Mouse (Mus musculus) spleen, postnatal 10 days (tissue): ENCODE results near the gene Frg2f1.

Source experiments
- DNase-seq, 2 experiments: peaks; one replicate each; pipeline ENCODE4 v3.0.0; 2021 to 2022; ENCODE audit warnings: low spot score in 2 of 2

Frg2f1 gene

DNA sequence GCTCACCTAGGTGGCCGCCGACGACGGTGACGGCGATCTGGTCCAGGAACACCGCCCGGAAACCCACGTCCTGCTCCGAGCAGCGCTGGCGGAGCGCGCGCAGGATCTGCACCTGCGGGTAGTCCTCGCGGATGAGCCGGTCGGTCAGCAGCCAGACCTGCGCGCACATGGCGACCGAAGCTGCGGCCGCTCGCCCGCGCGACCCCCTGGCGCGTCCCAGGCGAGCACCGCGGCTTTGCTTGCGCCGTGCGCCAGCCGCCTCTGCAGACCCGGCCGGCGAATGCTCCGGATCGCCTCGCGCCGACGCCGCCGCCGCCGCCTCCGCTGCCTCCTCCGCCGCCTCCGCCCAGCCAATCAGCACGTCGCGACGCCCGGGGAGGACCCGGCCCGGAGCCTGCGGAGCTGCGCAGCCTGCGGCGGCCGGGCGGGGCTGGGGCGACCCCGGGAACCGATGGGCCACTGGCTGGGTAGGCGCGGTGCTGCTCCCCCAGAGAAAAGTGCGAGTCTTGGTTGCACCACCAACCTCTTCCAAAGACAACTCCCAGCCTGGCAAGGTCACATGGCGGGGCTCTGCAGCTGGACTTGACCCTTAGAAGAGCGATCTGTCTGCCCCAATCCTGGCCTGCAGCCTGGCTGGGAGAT lies 46.9 kb downstream of the Frg2f1 start, which contains the start of gene Rimkla:
Rimkla (minus strand) TSS at position 338 of the 642 bp plus-strand sequence.
- DNase-seq, result peak in 1 of 2 experiments; percentile 36

GRCm38 (mm10) chr4:119490806-119491205 lies 48.5 kb downstream of the Frg2f1 start:
- DNase-seq, result peak; percentile 18 to 57

- DNase-seq, result no peak
These were observed 49.7 kb downstream of the Frg2f1 start for GRCm38 (mm10) chr4:119489666-119490065.

DNA sequence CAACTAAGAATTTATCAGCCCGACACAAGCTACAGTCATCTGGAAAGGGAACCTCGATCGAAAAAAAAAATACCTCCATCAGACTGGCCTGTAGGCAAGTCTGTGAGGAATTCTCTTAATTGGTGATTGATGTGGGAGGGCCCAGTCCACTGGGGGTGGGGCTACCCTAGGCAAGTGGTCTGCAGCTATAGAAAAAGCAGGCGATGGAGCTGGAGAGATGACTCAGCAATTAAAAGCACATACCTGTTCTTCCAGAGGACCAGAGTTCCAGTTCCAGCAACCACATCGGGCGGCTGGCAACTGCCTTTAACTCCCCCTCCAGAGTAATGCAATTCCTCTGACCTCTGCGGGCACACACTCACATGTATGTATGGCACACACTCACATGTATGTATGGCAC lies 54.4 kb downstream of the Frg2f1 start:
- no peak for DNase-seq

GRCm38 (mm10) chr4:119483051-119483450 lies 56.3 kb downstream of the Frg2f1 start:
- no peak for DNase-seq
